Mouse (Mus musculus) MEL (cell line): ENCODE results near the gene Pawr. TPM values are rescaled to one million over a fixed set of nuclear protein-coding genes. Genes with fewer than 3 reads are reported as not detected.

Experiments
- DNase-seq: peaks from one replicate; pipeline ENCODE4 v3.0.0; 2011; ENCODE audit warnings: low read depth, low spot score
- H3K27ac ChIP-seq: 2 replicates; pipeline ENCODE4 v1.5.1; 2012; ENCODE audit warnings: low read depth, mild to moderate bottlenecking, control low read depth, low read length, moderate library complexity; ENCODE audit not compliant: control insufficient read depth
- H3K27me3 ChIP-seq, 2 experiments: fragments of 150-350 bp in 1 of 2; sonication (generic) in 1 of 2; 2 replicates each; pipeline ENCODE4 v1.6.1; 2012; ENCODE audit warnings: low read length in 2 of 2, mild to moderate bottlenecking in 2 of 2, improper control_type of control experiment in 1 of 2, moderate library complexity in 1 of 2; ENCODE audit not compliant: insufficient read depth in 2 of 2, control insufficient read depth in 1 of 2
- H3K36me3 ChIP-seq, 2 experiments: 2 replicates each; pipeline ENCODE4 v1.6.1; 2012 to 2014; ENCODE audit warnings: low read length in 2 of 2, improper control_type of control experiment in 1 of 2, inconsistent platforms in 1 of 2, mild to moderate bottlenecking in 1 of 2; ENCODE audit not compliant: insufficient read depth in 2 of 2, control insufficient read depth in 1 of 2
- H3K4me1 ChIP-seq, 2 experiments: fragments of 150-350 bp in 1 of 2; sonication (generic) in 1 of 2; 2 replicates each; pipeline ENCODE4 v1.6.1; 2012; ENCODE audit warnings: low read length in 2 of 2, improper control_type of control experiment in 1 of 2, mild to moderate bottlenecking in 1 of 2; ENCODE audit not compliant: insufficient read depth in 2 of 2, control insufficient read depth in 1 of 2
- H3K4me3 ChIP-seq, 2 experiments: fragments of 150-350 bp in 1 of 2; sonication (generic) in 1 of 2; 2 replicates each; pipeline ENCODE4 v1.5.1; 2012; ENCODE audit warnings: low read depth in 2 of 2, low read length in 2 of 2, mild to moderate bottlenecking in 2 of 2, moderate library complexity in 2 of 2, control low read depth in 1 of 2, improper control_type of control experiment in 1 of 2; ENCODE audit not compliant: control insufficient read depth in 1 of 2, insufficient read depth in 1 of 2
- H3K79me2 ChIP-seq: 2 replicates; pipeline ENCODE4 v1.6.1; 2012; ENCODE audit warnings: mild to moderate bottlenecking, low read length, moderate library complexity; ENCODE audit not compliant: control insufficient read depth, poor library complexity, insufficient read depth
- H3K9ac ChIP-seq: 2 replicates; pipeline ENCODE4 v1.6.1; 2012; ENCODE audit warnings: low read depth, mild to moderate bottlenecking, control low read depth, low read length, moderate library complexity; ENCODE audit not compliant: control insufficient read depth, poor library complexity, severe bottlenecking
- H3K9me3 ChIP-seq: fragments of 150-350 bp; sonication (generic); replicated peaks from 2 replicates; pipeline ENCODE4 v1.6.1; 2012; ENCODE audit warnings: mild to moderate bottlenecking, low read length, improper control_type of control experiment, moderate library complexity; ENCODE audit not compliant: insufficient read depth
- BHLHE40 ChIP-seq: IDR thresholded peaks from 2 replicates; pipeline ENCODE4 v1.6.1; 2012; ENCODE audit warnings: low read depth, mild to moderate bottlenecking, inconsistent platforms, low read length, improper control_type of control experiment, borderline replicate concordance
- CHD1 ChIP-seq: IDR thresholded peaks from 2 replicates; pipeline ENCODE4 v1.6.1; 2012; ENCODE audit warnings: low read depth, mild to moderate bottlenecking, inconsistent platforms, low read length, improper control_type of control experiment
- CTCF ChIP-seq, 3 experiments: IDR thresholded peaks in 2 of 3; conservative IDR thresholded peaks in 1 of 3; 2 replicates each; pipeline ENCODE4 v1.5.1; 2011 to 2012; ENCODE audit warnings: low read length in 3 of 3, low read depth in 2 of 3, mild to moderate bottlenecking in 2 of 3, improper control_type of control experiment in 1 of 3, inconsistent platforms in 1 of 3, mixed read lengths in 1 of 3, moderate library complexity in 1 of 3; ENCODE audit not compliant: control insufficient read depth in 1 of 3, insufficient read depth in 1 of 3, poor library complexity in 1 of 3, severe bottlenecking in 1 of 3
- E2F4 ChIP-seq: IDR thresholded peaks from 2 replicates; pipeline ENCODE4 v1.6.1; 2011; ENCODE audit warnings: low read depth, low read length, improper control_type of control experiment, borderline replicate concordance
- ELF1 ChIP-seq: IDR thresholded peaks from 2 replicates; pipeline ENCODE4 v1.6.1; 2014; ENCODE audit warnings: low read depth, mild to moderate bottlenecking, inconsistent platforms, low read length, improper control_type of control experiment, moderate library complexity
- EP300 ChIP-seq, 2 experiments: IDR thresholded peaks; 2 replicates each; pipeline ENCODE4 v1.6.1; 2011; ENCODE audit warnings: improper control_type of control experiment in 2 of 2, low read length in 2 of 2, low read depth in 1 of 2, mild to moderate bottlenecking in 1 of 2
- ETS1 ChIP-seq: IDR thresholded peaks from 2 replicates; pipeline ENCODE4 v1.6.1; 2012; ENCODE audit warnings: low read depth, mild to moderate bottlenecking, inconsistent platforms, low read length, improper control_type of control experiment, moderate library complexity
- GATA1 ChIP-seq: IDR thresholded peaks from 2 replicates; pipeline ENCODE4 v1.6.1; 2011; ENCODE audit warnings: low read depth, low read length, improper control_type of control experiment
- HCFC1 ChIP-seq: IDR thresholded peaks from 2 replicates; pipeline ENCODE4 v1.6.1; 2012; ENCODE audit warnings: low read depth, mild to moderate bottlenecking, inconsistent platforms, low read length, improper control_type of control experiment, moderate library complexity
- JUND ChIP-seq: IDR thresholded peaks from 2 replicates; pipeline ENCODE4 v1.6.1; 2011; ENCODE audit warnings: low read depth, mild to moderate bottlenecking, improper control_type of control experiment, low read length
- KAT2A ChIP-seq: conservative IDR thresholded peaks from 2 replicates; pipeline ENCODE4 v1.6.1; 2012; ENCODE audit warnings: low read depth, low read length, improper control_type of control experiment, inconsistent platforms
- MAFK ChIP-seq: IDR thresholded peaks from 2 replicates; pipeline ENCODE4 v1.6.1; 2011; ENCODE audit warnings: low read depth, mild to moderate bottlenecking, low read length, improper control_type of control experiment, borderline replicate concordance
- MAX ChIP-seq: IDR thresholded peaks from 2 replicates; pipeline ENCODE4 v1.6.1; 2011; ENCODE audit warnings: low read length, improper control_type of control experiment
- MAZ ChIP-seq: IDR thresholded peaks from 2 replicates; pipeline ENCODE4 v1.6.1; 2012; ENCODE audit warnings: low read depth, mild to moderate bottlenecking, inconsistent platforms, low read length, improper control_type of control experiment
- MEF2A ChIP-seq: IDR thresholded peaks from 2 replicates; pipeline ENCODE4 v1.6.1; 2014; ENCODE audit warnings: low read depth, mild to moderate bottlenecking, inconsistent platforms, low read length, improper control_type of control experiment; ENCODE audit not compliant: poor library complexity, insufficient replicate concordance, severe bottlenecking; ENCODE audit errors: extremely low read depth
- MXI1 ChIP-seq: IDR thresholded peaks from 2 replicates; pipeline ENCODE4 v1.6.1; 2011; ENCODE audit warnings: mild to moderate bottlenecking, low read depth, low read length, improper control_type of control experiment
- MYB ChIP-seq: IDR thresholded peaks from 2 replicates; pipeline ENCODE4 v1.6.1; 2011; ENCODE audit warnings: mild to moderate bottlenecking, low read depth, low read length, improper control_type of control experiment
- MYC ChIP-seq: IDR thresholded peaks from 2 replicates; pipeline ENCODE4 v1.6.1; 2011; ENCODE audit warnings: low read depth, mild to moderate bottlenecking, low read length, improper control_type of control experiment, moderate library complexity
- NELFE ChIP-seq: IDR thresholded peaks from 2 replicates; pipeline ENCODE4 v1.6.1; 2011; ENCODE audit warnings: low read depth, low read length, improper control_type of control experiment
- NRF1 ChIP-seq: IDR thresholded peaks from 2 replicates; pipeline ENCODE4 v1.6.1; 2014; ENCODE audit warnings: low read depth, mild to moderate bottlenecking, inconsistent platforms, low read length, improper control_type of control experiment, moderate library complexity; ENCODE audit not compliant: poor library complexity, insufficient read depth, severe bottlenecking
- POLR2A ChIP-seq, 2 experiments: IDR thresholded peaks; 2 replicates each; pipeline ENCODE4 v1.6.1; 2011 to 2012; ENCODE audit warnings: low read length in 2 of 2, mild to moderate bottlenecking in 2 of 2, control low read depth in 1 of 2, improper control_type of control experiment in 1 of 2, low read depth in 1 of 2, moderate library complexity in 1 of 2; ENCODE audit not compliant: control insufficient read depth in 1 of 2, insufficient read depth in 1 of 2, poor library complexity in 1 of 2
- POLR2AphosphoS2 ChIP-seq: IDR thresholded peaks from 2 replicates; pipeline ENCODE4 v1.6.1; 2011; ENCODE audit warnings: low read length, improper control_type of control experiment
- POLR2AphosphoS5 ChIP-seq: IDR thresholded peaks from 2 replicates; pipeline ENCODE4 v1.6.1; 2012; ENCODE audit warnings: low read depth, borderline replicate concordance, mild to moderate bottlenecking, inconsistent platforms, low read length, moderate library complexity, mixed read lengths
- RAD21 ChIP-seq: IDR thresholded peaks from 2 replicates; pipeline ENCODE4 v1.6.1; 2011; ENCODE audit warnings: mild to moderate bottlenecking, low read depth, low read length, improper control_type of control experiment
- RCOR1 ChIP-seq: IDR thresholded peaks from 2 replicates; pipeline ENCODE4 v1.6.1; 2012; ENCODE audit warnings: low read depth, mild to moderate bottlenecking, inconsistent platforms, low read length, improper control_type of control experiment
- SIN3A ChIP-seq: IDR thresholded peaks from 2 replicates; pipeline ENCODE4 v1.6.1; 2012; ENCODE audit warnings: low read length, improper control_type of control experiment, inconsistent platforms
- SMC3 ChIP-seq: IDR thresholded peaks from 2 replicates; pipeline ENCODE4 v1.6.1; 2011; ENCODE audit warnings: low read depth, low read length, improper control_type of control experiment
- TBP ChIP-seq: IDR thresholded peaks from 2 replicates; pipeline ENCODE4 v1.8.0; 2011; ENCODE audit warnings: low read depth, low read length, improper control_type of control experiment
- TCF12 ChIP-seq: IDR thresholded peaks from 2 replicates; pipeline ENCODE4 v1.6.1; 2014; ENCODE audit warnings: low read depth, mild to moderate bottlenecking, inconsistent platforms, low read length, improper control_type of control experiment, moderate library complexity
- UBTF ChIP-seq: IDR thresholded peaks from 2 replicates; pipeline ENCODE4 v1.6.1; 2012; ENCODE audit warnings: low read depth, mild to moderate bottlenecking, inconsistent platforms, low read length, improper control_type of control experiment, moderate library complexity, borderline replicate concordance; ENCODE audit not compliant: insufficient read depth
- USF1 ChIP-seq: IDR thresholded peaks from 2 replicates; pipeline ENCODE4 v1.6.1; 2014; ENCODE audit warnings: low read depth, mild to moderate bottlenecking, inconsistent platforms, low read length, improper control_type of control experiment, moderate library complexity
- USF2 ChIP-seq, 2 experiments: IDR thresholded peaks; 2 replicates each; pipeline ENCODE4 v1.6.1; 2011 to 2012; ENCODE audit warnings: improper control_type of control experiment in 2 of 2, low read length in 2 of 2, borderline replicate concordance in 1 of 2, inconsistent platforms in 1 of 2, low read depth in 1 of 2, mild to moderate bottlenecking in 1 of 2; ENCODE audit not compliant: insufficient read depth in 1 of 2
- ZC3H11A ChIP-seq: IDR thresholded peaks from 2 replicates; pipeline ENCODE4 v1.6.1; 2012; ENCODE audit warnings: low read depth, mild to moderate bottlenecking, inconsistent platforms, low read length, improper control_type of control experiment
- ZKSCAN1 ChIP-seq: IDR thresholded peaks from 2 replicates; pipeline ENCODE4 v1.6.1; 2012; ENCODE audit warnings: low read depth, mild to moderate bottlenecking, inconsistent platforms, low read length, improper control_type of control experiment, moderate library complexity
- ZMIZ1 ChIP-seq: IDR thresholded peaks from 2 replicates; pipeline ENCODE4 v1.6.1; 2012; ENCODE audit warnings: low read depth, mild to moderate bottlenecking, inconsistent platforms, low read length, improper control_type of control experiment, moderate library complexity
- ZNF384 ChIP-seq: IDR thresholded peaks from 2 replicates; pipeline ENCODE4 v1.6.1; 2012; ENCODE audit warnings: low read depth, mild to moderate bottlenecking, inconsistent platforms, low read length, improper control_type of control experiment
- polyA plus RNA-seq, 2 experiments: library from polyadenylated mRNA; stranded (reverse) in 1 of 2; unstranded in 1 of 2; fragments of >175 nt in 1 of 2; fragments of >200 nt in 1 of 2; gene quantifications; 2 replicates each; pipeline versions ENCODE4 v1.2.1 to v1.2.4; 2012; ENCODE audit warnings: low replicate concordance in 2 of 2, low read depth in 1 of 2; ENCODE audit not compliant: insufficient read length in 2 of 2, insufficient read depth in 1 of 2, missing spikeins in 1 of 2
- total RNA-seq: library from RNA; depleted of rRNA; stranded (reverse); fragments of 300-350 nt; gene quantifications from 2 replicates; pipeline ENCODE4 v1.2.3, GENCODE M21; 2012

Gene Pawr
- total and polyA plus RNA-seq, 3 experiments: 20.7 to 29.6 TPM; not detected in 1

DNA sequence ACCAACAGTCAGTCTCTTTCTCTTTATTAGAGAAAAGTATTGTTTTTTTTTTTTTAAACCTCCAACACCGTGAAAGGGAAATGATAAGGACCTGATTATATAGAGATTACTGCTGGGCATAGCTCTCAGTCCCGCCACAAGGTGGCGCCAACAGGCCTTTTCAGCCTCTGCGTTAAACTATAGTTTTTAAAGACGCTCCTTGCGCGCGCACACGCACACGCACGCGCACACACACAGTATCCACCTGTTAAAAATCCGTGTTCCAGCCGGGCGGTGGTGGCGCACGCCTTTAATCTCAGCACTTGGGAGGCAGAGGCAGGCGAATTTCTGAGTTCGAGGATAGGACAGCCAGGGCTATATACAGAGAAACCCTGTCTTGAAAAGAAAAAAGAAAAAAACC is 31.1 kb upstream of the Pawr start:
- no peak overlapping the region for H3K27ac ChIP-seq
- H3K4me3 ChIP-seq: peak overlapping the region; percentile 25 to 39; a peak in 3 of 4 replicates
- no peaks in the 10 kb centered on the region for H3K9me3 ChIP-seq
- no peaks in the 10 kb centered on the region for H3K36me3 ChIP-seq
- H3K4me1 ChIP-seq: no peaks in the 10 kb centered on the region
- TF ChIP-seq POLR2A (IDR thresholded peaks at IDR 0.05; ENCODE audit: control insufficient read depth in 1 of 2, insufficient read depth in 1 of 2, low read depth in 1 of 2, low read length in 2 of 2, poor library complexity in 1 of 2) (no peak), RAD21 (peak; percentile 86), BHLHE40 (no peak), UBTF (no peak), TBP (no peak), MXI1 (0 out of 2 replicates have a peak, but pooled peaks have one; percentile 6), SMC3 (peak; percentile 92), ZKSCAN1 (no peak), HCFC1 (no peak), NRF1 (peak; percentile 70), SIN3A (0 out of 2 replicates have a peak, but pooled peaks have one; percentile 24), RCOR1 (no peak), JUND (no peak), MAX (no peak), GATA1 (peak; percentile 62), MEF2A (no peak), NELFE (no peak), ELF1 (no peak), MAZ (no peak), USF2 (IDR thresholded peaks at IDR 0.05; ENCODE audit: borderline replicate concordance in 1 of 2, insufficient read depth in 1 of 2, low read depth in 1 of 2, low read length in 2 of 2) (no peak), USF1 (no peak), CHD1 (no peak), MYC (no peak), MYB (no peak), ZNF384 (peak; percentile 75), ZC3H11A (peak; percentile 91), CTCF (IDR thresholded peaks at IDR 0.05 in 2 of 3, conservative IDR thresholded peaks at IDR 0.05 in 1 of 3; ENCODE audit: control insufficient read depth in 1 of 3, insufficient read depth in 1 of 3, low read depth in 2 of 3, low read length in 3 of 3, poor library complexity in 1 of 3, severe bottlenecking in 1 of 3) (peak; percentile 38 to 77 (median 77)), TCF12 (no peak), ZMIZ1 (no peak), POLR2AphosphoS5 (no peak), ETS1 (no peak), MAFK (no peak), E2F4 (no peak), EP300 (IDR thresholded peaks at IDR 0.05; ENCODE audit: low read depth in 1 of 2, low read length in 2 of 2) (no peak), KAT2A (no peak), POLR2AphosphoS2 (no peak)
- H3K79me2 ChIP-seq: no peaks in the 10 kb centered on the region
- no peak overlapping the region for H3K9ac ChIP-seq
- H3K27me3 ChIP-seq: no peaks in the 10 kb centered on the region
- peak; percentile 77 for DNase-seq
